Mouse (Mus musculus) embryo, embryonic 11 days (tissue): ENCODE data around the gene Prps2.
A peak's percentile ranks its signal among the peaks of the same experiment; 100 is the strongest.
"Not testable (repeated sequence)": the region's sequence is repeated elsewhere in the genome, so short reads cannot be mapped to it uniquely, and the experiment has no call there.

ENCODE experiments used
- DNase-seq: peaks from one replicate; pipeline ENCODE4 v3.0.0-alpha.2; 2015

Prps2 gene

DNA sequence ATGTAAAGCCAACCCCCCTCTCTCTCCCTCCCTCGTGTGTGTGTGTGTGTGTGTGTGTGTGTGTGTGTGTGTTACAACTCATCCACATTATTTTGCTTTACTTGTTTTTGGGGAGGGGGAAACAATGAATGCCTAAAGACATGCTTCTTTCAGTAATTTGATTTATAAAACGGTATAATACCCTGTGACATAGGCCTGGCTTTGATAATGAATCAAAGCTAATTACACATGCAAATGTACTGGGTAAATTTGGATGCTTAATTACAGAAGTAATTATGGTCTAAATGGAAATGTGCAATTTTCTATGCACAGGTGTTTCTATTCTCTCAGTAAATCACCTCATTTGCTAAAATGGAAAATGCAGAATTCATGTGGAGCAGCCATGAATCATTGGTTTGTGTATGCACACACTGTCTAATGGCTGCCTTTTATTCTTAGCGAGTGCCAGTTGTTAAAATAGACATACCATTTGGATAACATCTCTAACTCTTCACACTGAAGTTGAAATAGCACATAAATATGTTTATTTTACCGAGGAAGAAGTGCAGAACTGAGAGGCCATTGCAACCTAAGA is 61.2 kb downstream of the Prps2 start:
- no peak for DNase-seq

- DNase-seq, result no peak
Observed at GRCm38 (mm10) chrX:167318819-167319396, 63.6 kb downstream of the Prps2 start.

DNA sequence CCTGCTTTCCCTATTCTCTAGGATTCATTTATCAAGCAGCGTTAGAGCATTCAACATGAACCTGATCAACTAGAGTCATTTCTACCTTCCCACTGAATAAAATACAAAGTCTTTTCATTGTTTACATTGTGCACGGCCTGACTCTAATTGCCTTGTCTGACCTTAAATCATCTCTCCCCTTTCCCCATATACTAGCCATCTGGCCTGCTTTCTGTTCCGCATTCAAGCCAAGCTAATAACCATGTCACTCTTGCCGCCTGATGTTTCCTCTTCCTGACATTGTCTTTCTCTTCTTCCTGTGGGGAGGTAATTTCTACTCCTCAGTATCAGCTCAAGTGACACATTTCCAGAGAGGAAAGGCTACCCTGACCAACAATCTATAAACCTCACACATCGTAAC is 66.8 kb downstream of the Prps2 start:
- DNase-seq, result peak; percentile 5

DNA sequence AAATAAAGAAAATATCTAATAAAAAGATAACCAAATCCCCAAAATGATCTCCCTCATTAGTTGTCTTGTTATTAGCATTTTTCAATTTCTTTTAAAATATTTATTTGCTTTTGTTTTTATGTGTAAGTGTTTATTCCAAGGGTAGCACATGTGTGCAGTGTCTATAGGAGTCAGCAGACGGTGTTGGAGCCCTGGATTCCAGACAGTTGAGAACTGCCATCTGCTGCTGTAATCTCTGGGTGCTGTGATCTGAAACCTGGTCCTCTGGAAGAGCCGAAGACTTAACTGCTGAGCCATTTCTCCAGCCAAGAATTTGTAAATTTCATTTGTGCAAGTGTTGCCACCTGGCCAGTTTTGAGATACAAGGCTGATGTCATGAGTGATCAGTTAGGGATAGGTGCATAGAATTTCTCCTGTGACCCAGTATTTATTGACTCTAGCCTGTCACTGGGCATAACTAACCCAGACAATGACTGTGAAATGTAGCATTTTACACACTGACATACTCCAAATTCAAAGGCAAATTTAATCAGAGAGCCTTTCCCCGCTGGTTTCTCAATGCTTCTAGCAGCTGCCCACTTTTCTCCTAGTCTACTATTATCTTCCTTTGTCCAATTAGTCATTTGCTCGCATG is 67.3 kb downstream of the Prps2 start:
- no peak for DNase-seq

DNA sequence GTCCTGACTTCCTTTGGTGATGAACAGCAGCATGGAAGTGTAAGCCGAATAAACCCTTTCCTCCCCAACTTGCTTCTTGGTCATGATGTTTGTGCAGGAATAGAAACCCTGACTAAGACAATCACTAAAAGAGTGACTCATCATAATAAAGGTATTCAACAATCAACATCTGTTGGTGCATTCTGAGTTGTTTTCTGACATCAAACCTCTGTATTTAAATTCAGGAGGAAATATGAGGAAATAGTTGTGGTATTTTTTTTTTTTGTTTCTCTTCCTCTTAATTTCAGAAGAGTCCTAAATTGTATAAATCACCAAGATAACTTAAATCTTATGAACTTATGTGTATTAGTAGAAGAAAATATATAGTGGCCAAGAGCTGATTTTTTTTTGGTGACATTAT is 80.5 kb downstream of the Prps2 start:
- not testable (repeated sequence) for DNase-seq
